Mouse (Mus musculus) intestine, postnatal 0 days (tissue): Measurements from ENCODE around the gene Pdk2. TPM values are rescaled to one million over a fixed set of nuclear protein-coding genes. Genes with fewer than 3 reads are reported as not detected.
A peak's percentile ranks its signal among the peaks of the same experiment; 100 is the strongest.

Source experiments
- ATAC-seq: fragments of 200-750 bp; cut with Nextera tagmentation; 2 replicates; pipeline ENCODE4 v1.8.0; 2017; ENCODE audit warnings: mild to moderate bottlenecking, moderate TSS enrichment, moderate library complexity
- H3K27ac ChIP-seq: fragments of 300-500 bp; sonication (generic); 2 replicates; pipeline ENCODE4 v1.5.1; 2014; ENCODE audit warnings: mild to moderate bottlenecking, low read depth, low read length, moderate library complexity
- H3K27me3 ChIP-seq: fragments of 300-500 bp; sonication (generic); replicated peaks from 2 replicates; pipeline ENCODE4 v1.6.1; 2014; ENCODE audit warnings: low read length, mixed read lengths; ENCODE audit not compliant: control insufficient read depth, insufficient read depth
- H3K36me3 ChIP-seq: fragments of 300-500 bp; sonication (generic); 2 replicates; pipeline ENCODE4 v1.6.1; 2014; ENCODE audit warnings: mild to moderate bottlenecking, moderate library complexity; ENCODE audit not compliant: control insufficient read depth, insufficient read depth
- H3K4me1 ChIP-seq: fragments of 300-500 bp; sonication (generic); replicated peaks from 2 replicates; pipeline ENCODE4 v1.6.1; 2014; ENCODE audit warnings: antibody characterized with exemption, low read length, mixed read lengths; ENCODE audit not compliant: control insufficient read depth, insufficient read depth
- H3K4me2 ChIP-seq: fragments of 300-500 bp; sonication (generic); replicated peaks from 2 replicates; pipeline ENCODE4 v1.6.1; 2014; ENCODE audit warnings: low read depth, mild to moderate bottlenecking, moderate library complexity
- H3K4me3 ChIP-seq: fragments of 300-500 bp; sonication (generic); 2 replicates; pipeline ENCODE4 v1.5.1; 2014; ENCODE audit warnings: low read depth, low read length
- H3K9ac ChIP-seq: fragments of 300-500 bp; sonication (generic); 2 replicates; pipeline ENCODE4 v1.6.1; 2014; ENCODE audit warnings: mild to moderate bottlenecking, low read depth, low read length
- H3K9me3 ChIP-seq: fragments of 300-500 bp; sonication (generic); 2 replicates; pipeline ENCODE4 v1.6.1; 2016; ENCODE audit warnings: mixed run types; ENCODE audit not compliant: control insufficient read depth
- CTCF ChIP-seq: sonication (generic); IDR thresholded peaks from 2 replicates; pipeline ENCODE4 v1.5.1; 2016; ENCODE audit warnings: low read depth, mild to moderate bottlenecking, control low read depth, antibody characterized with exemption, moderate library complexity
- WGBS: fragments of 180-500 bp; shearing (Covaris S2); extraction: QIAGEN DNeasy Blood & Tissue Kit; methylation state at CpG from one replicate; pipeline ENCODE4 v1.1.7; 2014; 5-methylcytosine and 5-hydroxymethylcytosine counted together
- polyA plus RNA-seq: library from polyadenylated mRNA; unstranded; fragments of >200 nt; fragmentation: Nextera tagmentation; extraction: Ambion mirVana; gene quantifications from 2 replicates; pipeline ENCODE4 v1.2.1, GENCODE M21; 2015

The Pdk2 gene
- polyA plus RNA-seq, 1 experiment from 2014 or later, result 57.4 TPM

GRCm38 (mm10) chr11:94985140-94985539 lies 56.0 kb downstream of the Pdk2 start:
- Histone ChIP-seq H3K36me3 (no peaks in the 10 kb centered on the region), H3K4me3 (no peak overlapping the region), H3K27me3 (no peaks in the 10 kb centered on the region), H3K27ac (no peak overlapping the region), H3K9me3 (no peaks in the 10 kb centered on the region), H3K9ac (no peak overlapping the region), H3K4me1 (peaks cover 6% of the 10 kb centered on the region), H3K4me2 (no peak overlapping the region)
- TF ChIP-seq CTCF, result no peak
- ATAC-seq, result no peak
- 33% methylated on average over 1 of the region's 1 CpGs for WGBS

GRCm38 (mm10) chr11:94979462-94980179 lies 61.5 kb downstream of the Pdk2 start:
- Histone ChIP-seq H3K36me3 (no peaks in the 10 kb centered on the region), H3K4me1 (no peaks in the 10 kb centered on the region), H3K27me3 (no peaks in the 10 kb centered on the region), H3K4me3 (no peak overlapping the region), H3K27ac (no peak overlapping the region), H3K4me2 (peak overlapping the region; percentile 51), H3K9ac (0 out of 2 replicates have a peak overlapping the region, but pooled peaks have one; percentile 7), H3K9me3 (no peaks in the 10 kb centered on the region)
- WGBS, result 75% methylated on average over 11 of the region's 11 CpGs
- TF ChIP-seq CTCF, result no peak
- ATAC-seq, result no peak

GRCm38 (mm10) chr11:94978947-94979346 lies 62.2 kb downstream of the Pdk2 start:
- Histone ChIP-seq H3K9ac (0 out of 2 replicates have a peak overlapping the region, but pooled peaks have one; percentile 7), H3K4me3 (peak overlapping the region; percentile 11; the same call in 1 of the 2 replicates), H3K4me1 (no peaks in the 10 kb centered on the region), H3K4me2 (peak overlapping the region; percentile 51), H3K36me3 (no peaks in the 10 kb centered on the region), H3K27ac (no peak overlapping the region), H3K27me3 (no peaks in the 10 kb centered on the region), H3K9me3 (no peaks in the 10 kb centered on the region)
- peak; percentile 69 for ATAC-seq
- peak; percentile 100 for TF ChIP-seq CTCF
- WGBS, result under 1% methylated on average over 20 of the region's 20 CpGs

- Histone ChIP-seq H3K27me3 (no peaks in the 10 kb centered on the region), H3K4me1 (no peaks in the 10 kb centered on the region), H3K9me3 (no peaks in the 10 kb centered on the region), H3K4me3 (no peak overlapping the region), H3K27ac (no peak overlapping the region), H3K4me2 (peak overlapping the region; percentile 51), H3K36me3 (no peaks in the 10 kb centered on the region), H3K9ac (no peak overlapping the region)
- ATAC-seq, result no peak; the same call in 1 of the 2 replicates
- TF ChIP-seq CTCF, result no peak
- 43% methylated on average over 9 of the region's 9 CpGs for WGBS
These were observed 62.8 kb downstream of the Pdk2 start for GRCm38 (mm10) chr11:94978178-94978915.

Other genes starting within 250 kb of the Pdk2 start
- gene Col1a1, start 105.1 kb downstream of the Pdk2 start, polyA plus RNA-seq, result 338 and 367 TPM in 2 replicates
- gene Hils1, start 73.8 kb downstream of the Pdk2 start, polyA plus RNA-seq, result not detected in 2 replicates
- 0.18 and 0.55 TPM in 2 replicates for gene Sgca, start 65.0 kb downstream of the Pdk2 start, polyA plus RNA-seq
- 6.3 and 7.1 TPM in 2 replicates for gene Ppp1r9b, start 50.3 kb downstream of the Pdk2 start, polyA plus RNA-seq
- gene Samd14, start 31.5 kb downstream of the Pdk2 start, polyA plus RNA-seq, result 6.5 and 6.9 TPM in 2 replicates
- gene Itga3, start 35.4 kb upstream of the Pdk2 start, polyA plus RNA-seq, result 51.3 and 57.9 TPM in 2 replicates
- 0.30 and 0.44 TPM in 2 replicates for gene Dlx3, start 78.8 kb upstream of the Pdk2 start, polyA plus RNA-seq
- not detected in 2 replicates for gene Dlx4, start 104.9 kb upstream of the Pdk2 start, polyA plus RNA-seq
- not detected in 2 replicates for gene Tac4, start 220.2 kb upstream of the Pdk2 start, polyA plus RNA-seq